Mouse (Mus musculus) heart, adult 8-10 months (tissue): Measurements from ENCODE around the gene Cdk13. TPM values are rescaled to one million over a fixed set of nuclear protein-coding genes. Genes with fewer than 3 reads are reported as not detected.

Source experiments
- DNase-seq: peaks from one replicate; pipeline ENCODE4 v3.0.0; 2022; ENCODE audit warnings: low spot score
- total RNA-seq, 4 experiments: library from RNA; stranded (reverse); gene quantifications; 2 replicates each; pipeline ENCODE4 v1.2.4; 2022

Gene Cdk13
- 10 to 100 TPM; 23.0 to 24.9 (median 24.0) TPM for total RNA-seq

DNA sequence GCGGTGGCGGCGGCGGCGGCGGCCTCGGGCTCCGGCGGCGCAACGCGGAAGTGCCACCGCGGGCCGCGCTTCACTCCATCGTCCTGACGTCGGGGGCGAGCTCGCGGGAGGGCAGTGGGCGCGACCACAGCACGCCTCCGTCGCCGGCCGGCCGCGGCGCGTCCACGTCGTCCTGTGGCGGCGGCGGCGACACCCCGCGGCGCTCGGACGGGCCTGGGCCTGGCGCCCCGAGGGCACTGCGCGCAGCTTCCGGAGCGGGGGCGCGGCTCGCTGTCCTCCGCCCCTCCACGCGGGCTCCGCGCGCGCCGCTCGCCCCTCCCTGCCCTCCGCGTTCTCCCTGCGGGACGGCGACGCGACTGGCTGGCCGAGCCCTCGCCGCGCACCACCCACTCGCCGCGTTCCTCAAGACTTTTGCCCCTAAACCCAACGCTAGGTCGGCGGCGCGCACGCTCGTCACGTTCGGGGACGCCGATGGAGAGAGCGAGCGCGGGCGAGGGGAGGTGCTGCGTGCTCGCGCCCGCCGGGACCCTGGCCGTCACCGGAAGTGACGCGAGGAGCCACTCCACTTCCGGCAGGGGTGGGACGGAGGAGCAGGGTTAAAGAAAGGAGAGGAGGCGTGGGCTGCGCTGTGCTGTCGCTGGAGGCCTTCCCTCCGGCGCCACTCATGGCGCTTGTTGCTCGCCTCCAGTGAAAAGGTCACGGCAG is at the start of gene Cdk13:
Gene Cdk13, minus strand, starts transcription at position 189 of the 705 bp plus-strand sequence.
- peak; percentile 98 for DNase-seq

DNA sequence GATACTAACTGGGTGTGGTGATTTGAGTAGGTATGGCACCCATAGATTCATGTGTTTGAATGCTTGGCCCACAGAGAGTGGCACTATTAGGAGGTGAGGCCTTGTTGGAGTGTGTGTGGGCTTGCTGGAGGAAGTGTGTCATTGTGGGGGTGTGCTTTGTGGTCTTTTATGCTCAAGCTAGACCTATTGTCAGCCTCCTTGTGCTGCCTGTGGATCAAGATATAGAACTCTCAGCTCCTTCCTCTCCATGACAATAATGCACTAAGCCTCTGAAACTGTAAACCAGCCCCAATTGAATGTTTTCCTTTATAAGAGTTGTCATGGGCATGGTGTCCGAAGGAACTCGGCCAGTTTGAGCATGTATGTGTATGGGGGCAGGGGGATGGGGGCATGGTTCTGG is 38.4 kb upstream of the Cdk13 start:
- DNase-seq: no peak

DNA sequence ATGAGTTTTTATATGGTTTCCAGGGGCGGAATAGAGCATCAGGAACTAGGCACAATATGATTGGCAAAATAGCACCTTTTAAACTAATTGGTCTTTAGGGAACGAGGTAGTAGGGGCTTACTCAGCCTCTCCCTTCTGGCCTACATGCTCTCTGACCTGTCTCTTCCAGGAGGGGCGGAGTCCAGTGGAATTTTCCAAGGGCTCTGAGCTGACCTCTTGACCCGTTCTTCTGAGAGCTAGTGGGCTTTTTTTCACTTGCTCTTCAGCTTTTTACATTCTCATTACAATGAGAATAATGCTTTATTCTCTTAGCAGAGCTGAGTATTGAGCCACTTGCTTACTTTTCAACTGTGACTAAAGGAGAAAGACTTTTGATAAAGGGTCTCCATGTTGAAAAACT is 37.9 kb upstream of the Cdk13 start:
- DNase-seq: no peak

DNA sequence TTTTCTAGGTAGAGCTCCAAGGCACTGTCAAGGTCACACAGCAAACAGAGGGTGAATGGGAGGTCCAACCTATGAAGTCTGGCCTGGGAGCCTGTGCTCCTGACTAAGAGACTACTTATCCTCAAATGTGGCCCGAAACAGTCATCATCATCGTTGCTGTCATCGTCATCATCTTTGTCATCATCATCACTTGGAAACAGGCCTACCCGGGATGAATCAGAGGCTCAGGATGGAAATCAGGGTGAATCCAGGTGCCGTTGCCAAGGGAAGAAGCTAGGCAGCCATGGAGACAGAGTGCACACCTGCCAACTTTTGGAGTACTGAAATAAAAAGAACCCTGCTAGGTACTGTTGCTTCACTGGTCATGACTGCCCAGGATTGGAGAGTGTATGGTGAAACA is 34.2 kb upstream of the Cdk13 start:
- no peak for DNase-seq

DNA sequence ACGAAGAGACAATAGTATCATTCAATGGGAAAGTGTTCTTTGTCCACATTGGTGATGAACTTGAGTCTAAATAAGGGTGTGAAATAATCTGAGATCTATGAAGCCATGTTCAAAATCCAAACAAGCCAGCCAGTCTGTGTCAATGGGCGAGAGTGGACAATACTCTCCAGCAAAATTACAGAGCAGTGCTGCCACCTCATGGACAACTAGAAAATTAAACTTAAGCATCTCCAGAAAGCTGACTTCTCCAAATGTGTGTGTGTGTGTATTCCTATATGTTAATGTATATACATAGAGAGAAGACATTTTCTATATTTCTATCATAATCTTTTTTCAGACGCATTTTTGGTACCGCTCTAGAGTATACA is 33.6 kb upstream of the Cdk13 start:
- peak; percentile 66 for DNase-seq

DNA sequence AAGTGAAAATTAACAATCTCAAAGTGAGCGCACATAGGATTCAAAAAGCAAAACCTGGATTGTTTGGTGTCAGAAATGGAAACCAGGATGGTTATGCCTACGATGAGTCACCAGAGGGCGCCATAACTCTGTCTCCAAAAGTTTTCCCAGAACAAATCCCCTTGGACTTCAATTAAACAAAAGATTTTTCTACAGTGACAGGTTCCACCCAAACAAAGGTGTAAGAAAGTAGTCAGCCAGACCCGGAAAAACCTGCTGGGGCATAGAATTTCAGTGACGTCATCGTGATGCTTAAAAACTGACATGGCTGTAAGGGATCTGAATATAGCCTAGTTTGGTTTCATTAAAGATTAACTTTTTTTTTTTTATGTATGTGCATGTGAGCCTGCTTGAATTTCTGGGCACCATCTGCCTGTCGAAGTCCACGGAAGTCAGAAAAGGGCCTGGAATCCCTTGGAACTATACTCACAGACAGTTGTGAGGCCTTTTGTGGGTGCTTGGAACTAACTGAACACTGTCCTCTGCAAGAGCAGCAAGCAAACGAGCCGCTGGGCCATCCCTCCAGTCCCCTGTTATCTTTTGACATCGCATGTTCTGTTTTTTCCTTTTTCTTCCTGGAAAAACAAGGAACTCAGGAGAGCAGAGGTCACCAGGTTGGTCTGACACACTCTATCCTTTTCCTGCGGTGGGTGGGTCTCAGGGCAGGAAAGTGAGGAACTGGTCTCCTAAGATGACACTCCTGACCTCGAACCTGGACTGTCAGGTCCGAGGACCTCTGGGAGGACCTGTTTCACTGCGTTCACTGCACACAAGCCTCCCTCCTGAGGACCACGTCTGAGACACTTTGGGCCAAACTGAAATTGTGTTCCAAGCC is 33.0 kb upstream of the Cdk13 start:
- peak; percentile 26 for DNase-seq

DNA sequence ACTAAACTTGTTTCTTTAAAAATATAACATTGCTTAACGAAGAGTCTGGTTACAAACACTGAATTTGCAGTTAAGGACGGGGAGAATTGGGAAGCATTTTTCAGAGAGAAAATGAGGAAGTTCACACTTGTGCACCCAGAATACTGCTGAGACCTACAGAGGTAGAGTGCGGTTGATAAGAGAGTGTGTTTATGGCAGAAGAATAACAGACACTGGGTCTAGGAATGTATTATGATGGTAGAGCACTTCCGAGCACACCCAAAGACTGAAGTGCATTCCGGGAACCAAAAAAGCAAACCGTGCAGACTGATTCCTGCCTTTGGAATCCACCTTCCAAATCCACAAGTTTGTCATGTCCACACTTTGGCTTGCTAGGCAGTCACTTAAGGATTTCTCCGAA is 31.9 kb upstream of the Cdk13 start:
- no peak for DNase-seq

DNA sequence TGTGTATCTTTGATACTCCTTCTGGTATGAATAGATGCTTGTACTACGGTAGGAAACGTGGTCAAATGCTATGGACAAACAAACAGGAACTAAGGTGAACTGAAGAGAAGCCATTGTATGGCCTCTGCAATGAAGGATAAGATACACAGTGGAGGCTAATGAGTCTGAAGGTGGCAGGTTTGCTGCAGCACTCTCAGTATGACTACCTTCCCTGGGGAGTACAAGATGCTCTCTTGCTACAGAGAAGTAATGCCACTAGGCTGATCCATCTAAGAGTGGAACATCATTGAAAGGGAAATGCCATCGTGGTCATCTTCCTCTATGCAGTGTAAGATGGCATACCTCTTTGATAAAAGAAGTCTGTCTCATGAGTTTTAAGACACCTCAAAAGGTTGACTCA is 28.0 kb upstream of the Cdk13 start:
- no peak for DNase-seq

DNA sequence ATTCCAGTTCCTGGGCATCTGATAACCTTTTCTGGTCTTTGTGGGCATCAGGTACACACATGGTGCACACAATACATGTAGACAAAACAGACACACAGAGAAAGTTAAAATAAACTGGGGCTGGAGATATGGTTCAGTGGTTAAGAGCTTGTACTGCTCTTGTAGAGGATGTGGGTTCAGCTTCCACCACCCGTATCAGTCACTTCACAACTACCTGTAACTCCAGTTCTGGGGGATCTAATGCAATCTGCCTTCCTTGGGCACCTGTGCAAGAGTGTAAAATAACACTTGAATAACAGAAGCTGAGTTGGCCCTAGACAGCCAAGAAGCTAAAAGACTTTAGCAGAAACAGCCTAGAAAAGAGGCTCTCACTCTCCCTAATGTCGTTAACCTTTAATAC is 12.3 kb upstream of the Cdk13 start:
- DNase-seq: no peak

DNA sequence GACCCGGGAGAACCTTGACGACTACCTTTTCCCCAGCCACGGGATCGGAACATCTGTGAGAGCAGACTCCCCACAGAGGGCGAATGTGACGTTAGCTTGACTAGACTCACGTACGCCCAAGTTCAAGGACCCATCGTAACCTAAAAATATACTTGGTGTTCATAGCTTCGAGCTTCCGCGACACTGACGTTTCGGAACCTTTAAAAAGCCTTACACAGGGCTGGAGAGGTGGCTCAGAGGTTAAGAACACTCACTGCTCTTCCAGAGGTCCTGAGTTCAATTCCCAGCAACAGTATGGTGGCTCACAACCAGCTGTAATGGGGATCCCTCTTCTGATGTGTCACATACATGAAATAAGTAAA is 698 bp upstream of the Cdk13 start:
- no peak for DNase-seq

DNA sequence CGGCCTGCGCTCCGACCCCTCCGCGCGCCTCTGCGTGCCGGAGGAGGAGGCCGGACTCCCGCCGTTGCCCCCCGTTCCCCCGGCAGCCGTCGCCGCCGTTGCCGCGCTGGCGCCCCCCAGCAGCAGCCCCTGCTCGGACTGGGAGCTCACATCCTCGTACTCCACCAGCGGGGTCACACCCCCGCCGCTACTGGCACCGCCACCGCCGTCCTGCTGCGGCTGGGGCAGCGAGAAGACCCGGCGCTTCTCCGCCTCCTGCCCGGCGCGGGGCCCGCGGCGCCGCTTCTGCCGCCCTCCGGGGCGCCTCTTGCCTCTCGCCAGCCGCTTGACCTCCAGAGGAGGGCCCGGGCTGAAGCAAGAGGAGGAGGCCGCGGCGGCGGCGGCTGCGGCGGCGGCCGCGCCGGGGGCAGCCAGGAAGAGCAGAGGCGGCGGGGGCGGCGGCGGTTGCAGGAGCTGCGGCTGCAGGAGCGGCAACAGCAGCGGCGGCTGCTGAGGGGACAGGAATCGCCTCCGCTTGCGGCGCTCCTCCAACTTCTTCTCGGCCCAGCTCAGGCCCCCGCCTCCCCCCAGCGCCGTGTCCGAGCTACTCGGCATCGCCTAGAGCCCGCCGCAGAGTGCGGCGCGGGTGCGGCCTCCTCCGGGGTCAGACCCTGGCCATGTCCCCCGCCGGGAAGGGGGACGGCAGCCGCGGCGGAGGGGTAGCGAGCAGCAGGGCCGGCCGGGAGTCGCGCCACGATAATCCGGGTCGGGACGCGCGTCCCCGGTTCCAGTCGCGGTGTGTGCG is 647 bp downstream of the Cdk13 start:
- peak; percentile 26 for DNase-seq

DNA sequence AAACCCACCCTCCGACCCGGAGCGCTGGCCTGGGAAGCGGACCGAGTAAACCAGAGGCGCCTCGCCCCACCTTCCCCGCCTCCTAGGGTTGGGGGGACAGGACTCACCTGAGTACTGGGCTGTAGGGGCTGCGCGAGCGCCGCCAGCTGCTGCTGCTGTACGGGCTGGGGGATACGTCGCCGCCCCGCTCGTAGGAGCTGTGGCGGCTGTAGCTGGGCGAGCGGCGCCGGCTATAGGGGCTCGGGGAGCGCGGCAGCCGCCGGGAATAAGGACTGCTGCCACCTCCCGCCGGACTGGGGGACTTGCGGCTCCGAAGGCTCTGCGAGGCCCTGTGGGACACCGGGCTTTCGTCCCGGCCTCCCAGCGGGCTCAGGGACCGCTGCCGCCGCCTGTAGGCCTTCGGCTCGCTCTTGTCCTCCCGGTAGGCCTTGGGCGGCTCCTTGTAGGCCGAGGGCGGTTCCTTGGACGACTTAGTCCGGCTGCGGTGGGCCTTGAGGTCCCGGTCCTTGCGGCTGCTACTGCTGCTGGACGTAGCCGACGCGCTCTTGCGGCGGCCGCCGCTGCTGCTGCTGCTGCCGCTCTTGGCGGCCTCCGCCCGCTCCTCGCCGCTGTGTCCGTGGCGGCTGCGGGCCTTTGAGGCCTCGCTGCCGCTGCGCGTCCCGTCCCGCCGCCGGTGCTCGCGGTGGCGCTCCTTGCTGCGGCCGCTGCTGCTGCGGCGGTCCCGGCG is 1.4 kb downstream of the Cdk13 start:
- DNase-seq: peak; percentile 64

DNA sequence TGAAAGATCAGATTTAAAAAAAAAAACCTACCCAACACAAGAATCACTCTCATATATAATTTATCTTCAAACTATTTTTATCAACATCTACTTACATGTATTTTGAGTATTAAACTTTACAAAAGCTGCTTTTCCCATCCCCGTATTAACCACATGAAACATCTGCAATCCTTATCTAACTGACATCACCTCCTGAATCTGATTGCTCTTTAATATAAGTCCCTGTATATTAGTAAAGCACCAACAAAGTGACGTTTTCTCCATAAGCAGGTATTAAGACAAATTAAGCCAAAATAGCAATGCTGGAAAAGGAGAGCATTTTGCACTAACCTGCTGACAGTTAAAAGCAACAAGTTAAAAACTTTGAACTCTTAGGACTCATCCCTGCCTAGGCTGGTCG is 2.0 kb downstream of the Cdk13 start:
- DNase-seq: no peak

DNA sequence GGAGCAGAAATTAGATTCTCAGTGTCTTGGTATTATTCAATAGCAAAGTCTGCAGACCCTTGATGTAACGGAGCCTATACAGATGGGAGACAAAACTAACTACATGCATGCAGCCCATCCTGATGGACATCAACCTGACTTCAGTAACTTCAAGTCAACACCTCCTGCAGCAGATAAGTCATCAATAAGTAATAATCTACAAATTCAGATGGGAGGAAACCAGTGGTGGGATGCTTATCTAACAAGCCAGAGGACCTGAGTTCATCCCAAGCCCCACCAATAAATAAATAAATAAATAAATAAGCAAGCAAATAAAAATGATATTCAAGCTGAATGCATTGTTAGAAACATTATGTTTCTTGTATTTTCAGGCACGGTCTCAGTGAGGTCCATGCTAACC is 5.2 kb downstream of the Cdk13 start:
- no peak for DNase-seq

DNA sequence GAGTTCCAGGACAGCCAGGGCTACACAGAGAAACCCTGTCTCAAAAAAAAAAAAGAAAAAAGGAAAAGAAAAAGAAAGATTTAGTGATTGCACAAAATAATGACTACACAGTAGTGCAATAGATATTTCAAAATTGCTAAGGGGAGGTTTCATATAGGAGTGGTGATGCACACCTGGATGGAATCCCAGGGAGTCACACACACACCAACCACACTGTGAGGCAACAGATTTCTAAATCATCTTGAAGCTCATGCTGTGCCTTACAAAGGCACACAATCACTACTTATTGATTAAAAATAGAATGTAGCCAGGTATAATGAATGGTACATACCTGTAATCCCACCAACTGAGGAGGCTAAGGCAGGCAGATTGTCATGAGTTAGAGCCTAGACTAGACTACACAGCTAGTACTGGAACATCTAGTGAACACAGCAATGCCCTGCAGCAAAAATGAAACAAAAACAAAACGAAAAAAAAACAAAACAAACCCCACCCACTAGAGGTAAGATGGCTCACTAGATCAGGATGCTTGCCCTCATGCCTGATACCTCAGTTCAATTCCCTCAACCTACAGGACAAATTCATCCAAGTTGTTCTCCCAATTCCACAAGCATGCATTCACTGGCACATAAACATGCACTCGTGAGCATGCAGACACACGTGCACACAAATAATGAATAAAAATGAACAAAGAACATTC is 9.0 kb downstream of the Cdk13 start:
- no peak for DNase-seq

DNA sequence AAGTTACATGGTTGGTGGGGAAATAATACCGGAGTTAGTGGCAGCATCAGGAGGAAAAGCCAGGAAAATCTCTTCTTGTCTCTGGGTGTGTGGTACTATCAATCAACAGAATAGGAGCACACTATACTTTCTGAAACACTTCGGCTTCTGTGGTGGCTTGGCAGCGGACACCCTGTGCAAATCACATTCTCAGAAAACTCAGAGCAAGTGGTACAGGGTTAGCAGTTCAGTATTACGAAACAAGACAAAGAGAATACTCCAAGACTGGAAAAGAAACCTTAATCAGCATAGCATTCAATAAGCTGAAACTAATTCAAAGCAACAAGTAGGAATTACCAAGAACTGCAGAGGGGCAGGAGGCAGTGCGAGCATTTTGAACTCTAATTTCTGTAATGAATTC is 21.3 kb downstream of the Cdk13 start:
- no peak for DNase-seq

DNA sequence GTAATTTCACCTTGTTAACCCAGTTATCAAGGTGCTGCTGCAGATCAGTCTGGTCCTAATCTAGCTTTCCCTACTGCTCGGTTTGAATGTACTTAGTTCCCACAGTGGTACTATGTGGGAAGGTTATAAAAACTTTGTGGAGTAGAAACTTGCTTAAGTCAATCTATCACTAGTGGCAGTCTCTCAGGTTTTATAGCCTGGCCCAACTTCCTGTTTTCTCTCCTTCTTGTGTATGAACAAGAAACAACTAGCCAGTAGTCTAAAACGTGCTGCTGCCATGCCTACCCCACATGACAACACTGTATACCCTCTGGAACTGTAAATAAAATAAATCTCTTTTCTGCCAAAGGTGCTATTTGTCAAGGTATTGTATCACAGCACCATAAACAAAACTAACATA is 25.0 kb downstream of the Cdk13 start:
- DNase-seq: no peak

DNA sequence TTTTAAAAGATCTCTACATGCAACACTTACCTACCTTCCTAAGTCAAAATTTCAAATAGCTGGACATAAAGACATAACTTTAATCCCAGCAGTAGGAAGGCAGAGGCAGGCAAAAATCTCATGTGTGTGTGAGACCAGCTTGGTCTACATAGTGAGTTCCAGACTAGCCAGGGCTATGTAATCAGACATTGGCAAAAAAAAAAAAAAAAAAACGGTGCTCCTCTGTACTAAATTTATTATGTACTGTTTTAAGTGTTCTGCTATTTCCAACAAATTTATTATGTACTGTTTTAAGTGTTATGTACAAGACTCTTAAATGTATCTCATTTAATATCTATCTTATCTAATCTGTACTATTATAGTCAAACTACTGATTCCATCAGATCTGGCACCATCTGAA is 28.6 kb downstream of the Cdk13 start:
- no peak for DNase-seq

DNA sequence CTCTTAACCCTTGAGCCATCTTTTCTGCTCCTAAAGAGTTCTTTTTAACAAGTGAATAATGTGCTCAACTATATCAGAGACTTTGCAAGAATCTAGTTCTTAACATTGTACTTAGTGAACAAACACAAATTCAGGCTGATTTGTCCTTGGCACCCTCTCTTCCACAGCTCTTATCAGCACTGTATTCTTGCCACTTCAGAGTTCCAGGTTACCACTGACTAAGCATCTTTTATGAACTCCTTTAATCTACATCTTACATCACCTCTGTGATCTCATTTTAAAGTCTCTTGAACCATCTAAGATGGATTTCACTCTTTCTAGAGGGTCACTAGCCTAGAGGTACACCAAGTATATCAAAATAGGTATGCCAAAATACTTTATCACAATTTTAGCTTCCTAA is 29.5 kb downstream of the Cdk13 start:
- DNase-seq: no peak

DNA sequence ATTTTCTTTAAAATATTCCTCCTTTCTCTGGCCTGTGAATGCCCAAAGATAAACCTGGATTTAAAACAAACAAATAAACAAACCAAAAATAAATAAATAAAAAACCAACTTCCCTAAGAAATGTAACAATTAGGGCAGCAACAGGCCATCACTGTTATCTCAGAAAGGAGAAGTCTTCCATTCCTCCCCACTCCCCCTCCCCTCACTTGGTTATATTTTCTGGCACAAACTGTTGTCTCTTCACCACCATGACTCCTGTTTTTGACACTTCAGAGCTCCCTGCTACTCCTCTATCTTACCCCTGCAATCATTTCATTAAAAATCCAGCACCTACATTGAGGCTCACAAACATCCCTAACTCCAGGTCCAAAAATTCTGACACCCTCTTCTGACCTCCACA is 31.8 kb downstream of the Cdk13 start:
- no peak for DNase-seq

DNA sequence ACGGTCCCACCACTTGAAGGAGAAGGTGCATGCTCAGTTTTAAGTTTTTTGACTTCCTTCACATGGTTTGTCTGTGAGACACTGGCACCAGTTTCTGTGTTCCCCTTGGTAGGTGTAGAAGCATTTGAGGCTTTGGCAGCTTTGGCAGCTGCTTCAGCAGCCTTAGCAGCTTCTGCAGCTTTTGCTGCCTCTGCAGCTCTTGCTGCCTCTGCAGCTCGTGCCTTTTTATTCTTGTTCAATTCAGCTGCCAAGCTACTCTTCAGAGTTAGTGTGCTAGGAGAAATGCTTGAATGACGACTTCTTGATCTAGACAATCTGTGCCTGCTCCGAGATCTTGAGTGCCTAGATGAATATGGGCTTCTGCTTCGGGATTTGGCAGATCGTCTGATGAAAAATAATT is 32.3 kb downstream of the Cdk13 start:
- DNase-seq: no peak
